Mouse (Mus musculus) forebrain, embryonic 11.5 days (tissue): ENCODE measurements at regions not wholly inside any gene's neighbourhood (a gene's known extent, or its start where the extent isn't known, plus 50 kb on each side); places are given as distances from the start of the nearest gene placed in this dataset.

Experiments used
- ATAC-seq: fragments of 200-750 bp; cut with Nextera tagmentation; replicated peaks from 2 replicates; pipeline ENCODE4 v1.8.0; 2017; ENCODE audit warnings: moderate TSS enrichment; ENCODE audit not compliant: low FRiP score
- DNase-seq: peaks from one replicate; pipeline ENCODE4 v3.0.0-alpha.2; 2017; ENCODE audit warnings: low spot score
- H3K27ac ChIP-seq: fragments of 300-500 bp; sonication (generic); 2 replicates; pipeline ENCODE4 v1.5.1; 2014; ENCODE audit warnings: low read depth, low read length
- H3K27me3 ChIP-seq: fragments of 300-500 bp; sonication (generic); 2 replicates; pipeline ENCODE4 v1.6.1; 2014; ENCODE audit warnings: mild to moderate bottlenecking, low read length, mixed read lengths; ENCODE audit not compliant: control insufficient read depth, insufficient read depth
- H3K36me3 ChIP-seq: fragments of 300-500 bp; sonication (generic); 2 replicates; pipeline ENCODE4 v1.6.1; 2014; ENCODE audit warnings: mild to moderate bottlenecking, low read length, moderate library complexity, mixed read lengths; ENCODE audit not compliant: control insufficient read depth, insufficient read depth
- H3K4me1 ChIP-seq: fragments of 300-500 bp; sonication (generic); replicated peaks from 2 replicates; pipeline ENCODE4 v1.6.1; 2014; ENCODE audit warnings: low read length, mixed read lengths; ENCODE audit not compliant: control insufficient read depth, insufficient read depth
- H3K4me2 ChIP-seq: fragments of 300-500 bp; sonication (generic); 2 replicates; pipeline ENCODE4 v1.6.1; 2014; ENCODE audit warnings: low read depth, mild to moderate bottlenecking, low read length, moderate library complexity, mixed read lengths; ENCODE audit not compliant: severe bottlenecking
- H3K4me3 ChIP-seq: fragments of 300-500 bp; sonication (generic); 2 replicates; pipeline ENCODE4 v1.5.1; 2014; ENCODE audit warnings: low read depth, low read length
- H3K9ac ChIP-seq: fragments of 300-500 bp; sonication (generic); 2 replicates; pipeline ENCODE4 v1.6.1; 2014; ENCODE audit warnings: low read length
- H3K9me3 ChIP-seq: fragments of 300-500 bp; sonication (generic); 2 replicates; pipeline ENCODE4 v1.6.1; 2016; ENCODE audit warnings: low read length, mixed read lengths; ENCODE audit not compliant: control insufficient read depth
- WGBS: fragments of 180-500 bp; shearing (Covaris S2); extraction: QIAGEN DNeasy Blood & Tissue Kit; methylation state at CpG from one replicate; pipeline ENCODE4 v1.1.7; 2014; 5-methylcytosine and 5-hydroxymethylcytosine counted together

GRCm38 (mm10) chr1:109161067-109161466 lies 821.2 kb upstream of the Cdh7 start:
- 0 out of 2 replicates have a peak, but pooled peaks have one; percentile 42 for ATAC-seq
- Histone ChIP-seq H3K9me3 (no peaks in the 10 kb centered on the region), H3K27ac (no peak overlapping the region), H3K36me3 (no peaks in the 10 kb centered on the region), H3K4me2 (no peak overlapping the region), H3K9ac (no peak overlapping the region), H3K4me1 (no peaks in the 10 kb centered on the region), H3K27me3 (no peaks in the 10 kb centered on the region), H3K4me3 (no peak overlapping the region)
- no peak for DNase-seq
- WGBS = 94% methylated on average over 1 of the region's 1 CpGs

- WGBS = 97% methylated on average over 1 of the region's 1 CpGs
- Histone ChIP-seq H3K27ac (no peak overlapping the region), H3K4me1 (no peaks in the 10 kb centered on the region), H3K4me3 (no peak overlapping the region), H3K36me3 (no peaks in the 10 kb centered on the region), H3K27me3 (no peaks in the 10 kb centered on the region), H3K4me2 (no peak overlapping the region), H3K9me3 (no peaks in the 10 kb centered on the region), H3K9ac (no peak overlapping the region)
- ATAC-seq (no peak), DNase-seq (no peak)
Measured at GRCm38 (mm10) chr1:109170838-109171237, 811.4 kb upstream of the Cdh7 start.

- Histone ChIP-seq H3K4me3 (no peak overlapping the region), H3K9me3 (no peaks in the 10 kb centered on the region), H3K36me3 (no peaks in the 10 kb centered on the region), H3K27ac (no peak overlapping the region), H3K27me3 (no peaks in the 10 kb centered on the region), H3K9ac (no peak overlapping the region), H3K4me1 (no peaks in the 10 kb centered on the region), H3K4me2 (no peak overlapping the region)
- ATAC-seq = no peak
- 87% methylated on average over 3 of the region's 3 CpGs for WGBS
- DNase-seq = no peak
Measured at GRCm38 (mm10) chr1:109186497-109186896, 795.7 kb upstream of the Cdh7 start.

GRCm38 (mm10) chr1:109220088-109220487 lies 762.1 kb upstream of the Cdh7 start:
- Histone ChIP-seq H3K36me3 (no peaks in the 10 kb centered on the region), H3K27ac (no peak overlapping the region), H3K9ac (no peak overlapping the region), H3K4me2 (no peak overlapping the region), H3K27me3 (no peaks in the 10 kb centered on the region), H3K4me1 (no peaks in the 10 kb centered on the region), H3K9me3 (no peaks in the 10 kb centered on the region), H3K4me3 (no peak overlapping the region)
- 100% methylated on average over 1 of the region's 1 CpGs for WGBS
- no peak for ATAC-seq
- DNase-seq = no peak

GRCm38 (mm10) chr1:109223571-109223970 lies 758.7 kb upstream of the Cdh7 start:
- DNase-seq = no peak
- no peak overlapping the region for H3K9ac ChIP-seq
- H3K27me3 ChIP-seq = no peaks in the 10 kb centered on the region
- H3K36me3 ChIP-seq = no peaks in the 10 kb centered on the region
- ATAC-seq = no peak
- no peaks in the 10 kb centered on the region for H3K4me1 ChIP-seq
- no peak overlapping the region for H3K4me2 ChIP-seq
- H3K9me3 ChIP-seq = no peaks in the 10 kb centered on the region
- H3K4me3 ChIP-seq = no peak overlapping the region
- no peak overlapping the region for H3K27ac ChIP-seq
- 91% methylated on average over 1 of the region's 1 CpGs for WGBS
